Mouse (Mus musculus): ENCODE results near the gene Spindoc.
A peak's percentile ranks its signal among the peaks of the same experiment; 100 is the strongest.

Gene Spindoc

GRCm38 (mm10) chr19:7382903-7383865 is at the start of gene Spindoc:
Gene Spindoc, minus strand, starts transcription at chr19:7382994.
- peak; percentile 96 for DNase-seq (ENCODE audit: low spot score)

GRCm38 (mm10) chr19:7425398-7425775 is 42.6 kb upstream of the Spindoc start:
- no peak for DNase-seq (ENCODE audit: low spot score)

- DNase-seq (ENCODE audit: low spot score) = no peak
Measured at GRCm38 (mm10) chr19:7424590-7425397, 42.0 kb upstream of the Spindoc start.

GRCm38 (mm10) chr19:7424131-7424530 is 41.3 kb upstream of the Spindoc start:
- no peak for DNase-seq (ENCODE audit: low spot score)

GRCm38 (mm10) chr19:7423656-7424030 is 40.8 kb upstream of the Spindoc start:
- no peak for DNase-seq (ENCODE audit: low spot score)

- DNase-seq (ENCODE audit: low spot score) = peak; percentile 91
Measured at GRCm38 (mm10) chr19:7423028-7423655, 40.3 kb upstream of the Spindoc start.

- DNase-seq (ENCODE audit: low spot score) = no peak
Measured at GRCm38 (mm10) chr19:7422656-7423027, 39.8 kb upstream of the Spindoc start.

GRCm38 (mm10) chr19:7421602-7422591 is 39.1 kb upstream of the Spindoc start:
- no peak for DNase-seq (ENCODE audit: low spot score)

GRCm38 (mm10) chr19:7420841-7421601 is 38.2 kb upstream of the Spindoc start:
- no peak for DNase-seq (ENCODE audit: low spot score)

- DNase-seq (ENCODE audit: low spot score) = no peak
Measured at GRCm38 (mm10) chr19:7420108-7420507, 37.3 kb upstream of the Spindoc start.

GRCm38 (mm10) chr19:7419134-7419533 is 36.3 kb upstream of the Spindoc start:
- DNase-seq (ENCODE audit: low spot score) = no peak

- DNase-seq (ENCODE audit: low spot score) = peak; percentile 83
Measured at GRCm38 (mm10) chr19:7417911-7418849, 35.4 kb upstream of the Spindoc start.

GRCm38 (mm10) chr19:7416834-7417735 is 34.3 kb upstream of the Spindoc start, which contains the start of gene 2700081O15Rik:
Gene 2700081O15Rik, plus strand, starts transcription at chr19:7417625.
- peak; percentile 77 for DNase-seq (ENCODE audit: low spot score)

GRCm38 (mm10) chr19:7415916-7416833 is 33.4 kb upstream of the Spindoc start:
- no peak for DNase-seq (ENCODE audit: low spot score)

- no peak for DNase-seq (ENCODE audit: low spot score)
Measured at GRCm38 (mm10) chr19:7412361-7412760, 29.6 kb upstream of the Spindoc start.

GRCm38 (mm10) chr19:7404623-7405229 is 21.9 kb upstream of the Spindoc start:
- DNase-seq (ENCODE audit: low spot score) = no peak

GRCm38 (mm10) chr19:7400635-7401034 is 17.8 kb upstream of the Spindoc start:
- no peak for DNase-seq (ENCODE audit: low spot score)

All from adipocyte (in vitro differentiated cells).